ENCODE assay signal across 18 mouse cellular contexts in the genomic region with DNA sequence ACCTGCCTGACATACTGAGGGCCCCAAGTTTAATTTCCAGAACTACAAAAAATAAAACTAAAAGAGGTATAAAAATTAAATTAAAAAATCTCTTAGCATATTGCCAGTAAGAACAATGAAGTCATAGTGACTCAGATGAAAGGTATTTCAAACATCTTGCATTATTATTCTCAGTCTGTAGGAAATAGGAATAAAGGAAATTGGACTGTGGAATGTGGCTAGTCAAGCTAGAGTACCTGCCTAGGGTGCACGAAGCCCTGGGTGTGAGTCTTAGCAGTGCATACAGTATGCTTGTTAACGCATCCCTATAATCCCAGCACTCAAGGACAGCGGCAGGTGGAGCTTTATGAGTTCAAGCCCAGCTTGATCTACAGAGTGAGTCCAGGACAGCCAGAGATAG. TPM values are rescaled to one million over a fixed set of nuclear protein-coding genes. Genes with fewer than 3 reads are reported as not detected.
"Had no signal": no experiment of that assay in that cellular context is flagged by ENCODE, and none has a peak within 500 bp of the region (broad histone marks: within the 10 kb centered on the region; RNA-seq: fewer than 3 reads in every experiment).

No protein-coding gene starts in this region.

- DNase-seq: kidney, postnatal 25 days; layer of hippocampus, adult 9-11 months; liver, embryonic 13.5 days; lung, embryonic 14.5 days; lung, postnatal 10 days; lung, postnatal 36 days; retina, postnatal 1 day; right cerebral cortex, postnatal 25 days; spleen, adult 18-20 months; thymus, adult 18-20 months; thymus, postnatal 36 days had no signal

RNA-seq across cellular contexts. Expression of gene Gm20403, which starts 9.6 kb away (rescaled TPM):
- total RNA-seq: layer of hippocampus, adult 2 months; layer of hippocampus, postnatal 25 days; left cerebral cortex, adult 18-20 months; left cerebral cortex, postnatal 25 days; liver, adult 2 months; monocyte, adult 5-6 weeks; neutrophil, adult 5-6 weeks had no signal
